Mouse (Mus musculus) small intestine, adult 2 months (tissue): ENCODE data around the gene Rpain.

Experiments used
- CTCF ChIP-seq: fragments of 200-500 bp; IDR thresholded peaks from 2 replicates; pipeline ENCODE4 v1.5.1; 2012; ENCODE audit warnings: low read depth, mild to moderate bottlenecking, control low read depth, inconsistent platforms, low read length, moderate library complexity, mixed read lengths; ENCODE audit not compliant: insufficient replicate concordance, insufficient read length; ENCODE audit errors: extremely low read depth
- POLR2A ChIP-seq: fragments of 200-500 bp; IDR thresholded peaks from 2 replicates; pipeline ENCODE4 v1.6.1; 2012; ENCODE audit warnings: low read depth, mild to moderate bottlenecking, control low read depth, inconsistent platforms, low read length, moderate library complexity

GRCm38 (mm10) chr11:71018416-71019200 lies 48.6 kb downstream of the Rpain start:
- TF ChIP-seq POLR2A (no peak; the same call in 1 of the 2 replicates), CTCF (no peak)
